10 mouse cellular contexts compared by ENCODE assay signal in the genomic region with DNA sequence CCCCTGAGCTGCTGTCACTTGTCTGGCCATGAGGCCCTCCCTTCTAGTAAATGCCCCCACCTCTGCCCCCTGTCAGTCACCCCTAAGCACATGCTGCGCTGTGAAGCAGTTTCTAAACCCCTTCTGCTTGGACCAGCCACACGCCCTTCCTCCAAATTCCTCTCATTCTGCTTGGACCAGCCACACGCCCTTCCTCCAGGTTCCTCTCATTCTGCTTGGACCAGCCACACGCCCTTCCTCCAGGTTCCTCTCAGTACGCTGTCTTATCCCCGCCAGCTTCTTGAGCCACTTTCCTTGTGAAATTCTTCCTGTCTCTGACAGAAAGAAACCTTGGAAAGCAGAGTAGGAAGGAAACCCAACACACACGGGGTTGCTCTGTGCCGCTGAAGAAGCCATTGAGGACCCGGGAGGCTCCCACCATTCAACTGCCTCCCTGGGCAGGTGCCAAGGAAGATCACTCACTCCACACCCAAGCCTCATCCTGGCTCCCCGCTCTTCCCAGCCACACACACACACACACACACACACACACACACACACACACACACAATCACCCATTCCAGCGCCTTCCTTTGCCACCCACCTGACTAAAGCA. TPM values are rescaled to one million over a fixed set of nuclear protein-coding genes. Genes with fewer than 3 reads are reported as not detected.
DNase-seq lines count a peak whose midpoint lies in the region; ATAC-seq and TF ChIP-seq lines count a peak whose summit lies in the region.
"Had no signal": no experiment of that assay in that cellular context is flagged by ENCODE, and none has a peak within 500 bp of the region (broad histone marks: within the 10 kb centered on the region; RNA-seq: fewer than 3 reads in every experiment).

No protein-coding gene starts in this region.

- no peaks in the 10 kb centered on the region for H3K9me3 ChIP-seq in midbrain, embryonic 12.5 days
- H3K9me3 ChIP-seq: megakaryocyte, embryonic 14.5 days had no signal

- DNase-seq in kidney, adult 2 months, result peak; percentile 65
- DNase-seq in kidney, adult 9 months, result no peak
- peak; percentile 52 for DNase-seq in ZHBTc4 (ENCODE audit: low read depth, low spot score)
- DNase-seq in adrenal gland, postnatal 4 days (ENCODE audit: low spot score in 2 of 2), result no peak
- no peak for DNase-seq in cerebellum, adult 9-10 months

- peak; percentile 31; the same call in 1 of the 2 replicates for ATAC-seq in granulocyte monocyte progenitor cell, adult 5-6 weeks (replicated peaks; ENCODE audit: poor library complexity, severe bottlenecking)
- 0 out of 2 replicates have a peak, but pooled peaks have one; percentile 3 for ATAC-seq in midbrain, embryonic 12.5 days (ENCODE audit: low FRiP score, low read depth)
- no peak for ATAC-seq in activated CD4-positive, CD25-positive, alpha-beta regulatory T cell, adult 4 months

- TF ChIP-seq POLR2A in kidney, adult 2 months (IDR thresholded peaks at IDR 0.05; ENCODE audit: low read depth, low read length), result no peak

- H3K4me2 ChIP-seq in midbrain, embryonic 12.5 days (replicated peaks), result peak overlapping the region; percentile 59

- no peak for TF ChIP-seq CTCF in kidney, adult 2 months (conservative IDR thresholded peaks at IDR 0.05; ENCODE audit: insufficient read depth, insufficient read length, low read depth, low read length)

- H3K9ac ChIP-seq in midbrain, embryonic 12.5 days (replicated peaks), result peak overlapping the region; percentile 28; the same call in 1 of the 2 replicates

- 18% methylated on average over 11 of the region's 11 CpGs for whole genome bisulfite sequencing in kidney, adult 2 months
- WGBS in midbrain, embryonic 12.5 days, result 18% methylated on average over 11 of the region's 11 CpGs

- no peak overlapping the region for H3K4me3 ChIP-seq in kidney, adult 2 months (ENCODE audit: insufficient read depth, low read depth, low read length)
- H3K4me3 ChIP-seq in midbrain, embryonic 12.5 days, result no peak overlapping the region
- H3K4me3 ChIP-seq: megakaryocyte, embryonic 14.5 days had no signal

- no peaks in the 10 kb centered on the region for H3K27me3 ChIP-seq in kidney, adult 2 months (replicated peaks; ENCODE audit: control insufficient read depth, insufficient read depth, low read length)
- peaks cover 76% of the 10 kb centered on the region for H3K27me3 ChIP-seq in midbrain, embryonic 12.5 days

- no peaks in the 10 kb centered on the region for H3K36me3 ChIP-seq in kidney, adult 2 months (ENCODE audit: control insufficient read depth, insufficient read depth, low read length)
- H3K36me3 ChIP-seq in midbrain, embryonic 12.5 days, result no peaks in the 10 kb centered on the region

- H3K4me1 ChIP-seq in kidney, adult 2 months (ENCODE audit: control insufficient read depth, insufficient read depth, low read length), result peaks cover 3% of the 10 kb centered on the region; the same call in 1 of the 2 replicates
- peaks cover 33% of the 10 kb centered on the region for H3K4me1 ChIP-seq in midbrain, embryonic 12.5 days

- H3K27ac ChIP-seq in kidney, adult 2 months (ENCODE audit: insufficient read depth, low read depth, low read length), result no peak overlapping the region
- no peak overlapping the region for H3K27ac ChIP-seq in midbrain, embryonic 12.5 days (replicated peaks)

RNA-seq across cellular contexts. Expression of gene Lrtm2, which starts 1.9 kb away (rescaled TPM):
- 3.0 and 4.1 TPM in 2 replicates for polyA plus RNA-seq in kidney, adult 2 months (2012; rRNA removed)
- 0.81 and 0.99 TPM in 2 replicates for total RNA-seq in granulocyte monocyte progenitor cell, adult 5-6 weeks (2014; fragmentation: Nextera tagmentation)
- total RNA-seq in granulocyte monocyte progenitor cell, adult 5-6 weeks (2017), result not detected in 2 replicates
- polyA plus RNA-seq in midbrain, embryonic 12.5 days (2016; fragmentation: Nextera tagmentation; extraction: Ambion mirVana), result 0.54 and 0.60 TPM in 2 replicates
- total RNA-seq in adrenal gland, postnatal 4 days (2021), result under 1 TPM; 0.25 to 0.87 TPM
- not detected for polyA plus RNA-seq in activated CD4-positive, CD25-positive, alpha-beta regulatory T cell, adult 4 months (2017; shearing (Covaris generic))
- total RNA-seq: MEL had no signal

Comparison
In these comparisons a context has a peak if more than half of its experiments do, and no peak if none do; other contexts are left out.
1. DNase-seq: peak in kidney, adult 2 months (single experiment) and ZHBTc4 (single experiment); none in kidney, adult 9 months (single experiment), adrenal gland, postnatal 4 days (0 of 2) and cerebellum, adult 9-10 months (single experiment).